Mouse (Mus musculus): ENCODE measurements around the gene Eif4g3.
"Not testable (repeated sequence)": the region's sequence is repeated elsewhere in the genome, so short reads cannot be mapped to it uniquely, and the experiment has no call there.

Gene Eif4g3

GRCm38 (mm10) chr4:137992890-137993289 lies at the start of gene Eif4g3:
Gene Eif4g3, plus strand, starts transcription at chr4:137993022.
- DNase-seq (ENCODE audit: low spot score in 2 of 2), result no peak

GRCm38 (mm10) chr4:137943540-137943939 lies 49.3 kb upstream of the Eif4g3 start:
- DNase-seq (ENCODE audit: low spot score in 2 of 2), result peak; percentile 34 to 61

GRCm38 (mm10) chr4:137945376-137945775 lies 47.4 kb upstream of the Eif4g3 start:
- no peak for DNase-seq (ENCODE audit: low spot score in 2 of 2)

GRCm38 (mm10) chr4:137946419-137946818 lies 46.4 kb upstream of the Eif4g3 start:
- no peak for DNase-seq (ENCODE audit: low spot score in 2 of 2)

- peak; percentile 43 to 66 for DNase-seq (ENCODE audit: low spot score in 2 of 2)
These were observed 40.0 kb upstream of the Eif4g3 start for GRCm38 (mm10) chr4:137952840-137953239.

GRCm38 (mm10) chr4:137954184-137954583 lies 38.6 kb upstream of the Eif4g3 start:
- DNase-seq (ENCODE audit: low spot score in 2 of 2), result no peak

- DNase-seq (ENCODE audit: low spot score in 2 of 2), result peak; percentile 79 to 80
These were observed 37.9 kb upstream of the Eif4g3 start for GRCm38 (mm10) chr4:137954926-137955396.

- DNase-seq (ENCODE audit: low spot score in 2 of 2), result no peak
These were observed 36.6 kb upstream of the Eif4g3 start for GRCm38 (mm10) chr4:137956260-137956659.

- no peak for DNase-seq (ENCODE audit: low spot score in 2 of 2)
These were observed 32.7 kb upstream of the Eif4g3 start for GRCm38 (mm10) chr4:137959889-137960665.

- no peak for DNase-seq (ENCODE audit: low spot score in 2 of 2)
These were observed 32.1 kb upstream of the Eif4g3 start for GRCm38 (mm10) chr4:137960757-137961156.

- no peak for DNase-seq (ENCODE audit: low spot score in 2 of 2)
These were observed 30.0 kb upstream of the Eif4g3 start for GRCm38 (mm10) chr4:137962643-137963350.

- DNase-seq (ENCODE audit: low spot score in 2 of 2), result no peak
These were observed 29.4 kb upstream of the Eif4g3 start for GRCm38 (mm10) chr4:137963431-137963830.

- peak; percentile 78 to 86 for DNase-seq (ENCODE audit: low spot score in 2 of 2)
These were observed 28.8 kb upstream of the Eif4g3 start for GRCm38 (mm10) chr4:137963881-137964584.

GRCm38 (mm10) chr4:137964585-137964930 lies 28.3 kb upstream of the Eif4g3 start:
- no peak for DNase-seq (ENCODE audit: low spot score in 2 of 2)

- peak; percentile 72 to 74 for DNase-seq (ENCODE audit: low spot score in 2 of 2)
These were observed 24.6 kb upstream of the Eif4g3 start for GRCm38 (mm10) chr4:137968203-137968602.

- not testable (repeated sequence) for DNase-seq (ENCODE audit: low spot score in 2 of 2)
These were observed 22.1 kb upstream of the Eif4g3 start for GRCm38 (mm10) chr4:137970623-137971199.

- not testable (repeated sequence) for DNase-seq (ENCODE audit: low spot score in 2 of 2)
These were observed 17.9 kb upstream of the Eif4g3 start for GRCm38 (mm10) chr4:137974856-137975432.

GRCm38 (mm10) chr4:137979066-137979644 lies 13.7 kb upstream of the Eif4g3 start:
- DNase-seq (ENCODE audit: low spot score in 2 of 2), result not testable (repeated sequence)

- DNase-seq (ENCODE audit: low spot score in 2 of 2), result no peak
These were observed 10.0 kb upstream of the Eif4g3 start for GRCm38 (mm10) chr4:137982869-137983268.

GRCm38 (mm10) chr4:137984212-137984611 lies 8.6 kb upstream of the Eif4g3 start:
- no peak for DNase-seq (ENCODE audit: low spot score in 2 of 2)

GRCm38 (mm10) chr4:137984746-137985145 lies 8.1 kb upstream of the Eif4g3 start:
- DNase-seq (ENCODE audit: low spot score in 2 of 2), result no peak
